Mouse (Mus musculus): Measurements from ENCODE around the gene Fam214b. TPM values are rescaled to one million over a fixed set of nuclear protein-coding genes. Genes with fewer than 3 reads are reported as not detected.
"Not testable (repeated sequence)": the region's sequence is repeated elsewhere in the genome, so short reads cannot be mapped to it uniquely, and the experiment has no call there.

The Fam214b gene
- polyA plus RNA-seq, 1 experiment from 2014 or later = 28.9 TPM

DNA sequence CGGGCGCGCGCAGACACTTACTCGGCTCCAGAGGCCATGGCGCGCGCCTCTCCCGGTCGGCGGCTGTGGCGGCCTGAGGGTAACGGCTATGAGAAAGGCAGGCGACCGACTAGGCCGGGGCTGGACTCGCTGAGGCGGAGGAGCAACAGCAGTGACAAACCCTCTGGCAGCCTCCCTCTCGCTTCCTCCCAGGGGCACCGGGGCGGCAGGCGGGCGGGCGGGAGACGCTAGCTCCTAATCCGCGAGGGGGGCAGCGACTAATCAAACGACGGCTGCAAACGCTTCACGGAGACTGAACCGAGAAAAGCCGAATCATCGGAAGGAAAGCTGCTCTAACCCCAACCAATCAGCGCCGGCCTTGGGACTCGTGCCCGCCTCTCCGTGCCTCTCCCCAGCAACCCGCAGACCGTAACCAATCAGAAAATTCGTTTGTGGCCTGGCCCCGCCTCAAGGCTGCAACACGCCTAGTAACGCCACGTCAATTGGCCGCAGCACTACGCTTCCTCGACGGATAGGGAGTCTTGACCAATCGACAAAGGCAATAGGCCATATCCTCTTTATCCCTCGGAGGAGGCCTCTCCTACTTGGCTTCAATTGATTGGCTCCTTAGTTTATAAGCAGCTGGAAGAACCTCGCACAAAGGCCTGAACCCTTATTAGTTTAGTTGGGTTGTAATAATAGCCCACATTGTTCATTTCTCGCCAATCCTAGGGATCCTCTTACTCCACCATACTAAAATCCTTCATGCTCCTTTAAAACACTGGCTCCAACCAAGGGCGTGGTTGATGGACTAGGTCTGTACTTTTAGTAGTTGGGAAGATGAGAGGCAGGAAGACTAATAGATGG is 45.7 kb downstream of the Fam214b start, which contains the start of gene Vcp:
Vcp (minus strand) TSS at position 367 of the 846 bp plus-strand sequence.
- ATAC-seq = peak; percentile 96
- 2% methylated on average over 54 of the region's 56 CpGs for WGBS (ENCODE audit: insufficient replicate concordance)
- peak within 1 kb of the TSS; percentile 98 for H3K9ac ChIP-seq
- H3K27ac ChIP-seq = peak within 1 kb of the TSS; percentile 100
- not testable (repeated sequence) for H3K27me3 ChIP-seq (replicated peaks); H3K9me3 ChIP-seq (replicated peaks)
- peaks cover 43% of the 10 kb centered on the region for H3K36me3 ChIP-seq
- peak within 1 kb of the TSS; percentile 76 for H3K4me3 ChIP-seq
- peak within 1 kb of the TSS; percentile 83 for H3K4me2 ChIP-seq
- H3K4me1 ChIP-seq = peaks cover 37% of the 10 kb centered on the region

DNA sequence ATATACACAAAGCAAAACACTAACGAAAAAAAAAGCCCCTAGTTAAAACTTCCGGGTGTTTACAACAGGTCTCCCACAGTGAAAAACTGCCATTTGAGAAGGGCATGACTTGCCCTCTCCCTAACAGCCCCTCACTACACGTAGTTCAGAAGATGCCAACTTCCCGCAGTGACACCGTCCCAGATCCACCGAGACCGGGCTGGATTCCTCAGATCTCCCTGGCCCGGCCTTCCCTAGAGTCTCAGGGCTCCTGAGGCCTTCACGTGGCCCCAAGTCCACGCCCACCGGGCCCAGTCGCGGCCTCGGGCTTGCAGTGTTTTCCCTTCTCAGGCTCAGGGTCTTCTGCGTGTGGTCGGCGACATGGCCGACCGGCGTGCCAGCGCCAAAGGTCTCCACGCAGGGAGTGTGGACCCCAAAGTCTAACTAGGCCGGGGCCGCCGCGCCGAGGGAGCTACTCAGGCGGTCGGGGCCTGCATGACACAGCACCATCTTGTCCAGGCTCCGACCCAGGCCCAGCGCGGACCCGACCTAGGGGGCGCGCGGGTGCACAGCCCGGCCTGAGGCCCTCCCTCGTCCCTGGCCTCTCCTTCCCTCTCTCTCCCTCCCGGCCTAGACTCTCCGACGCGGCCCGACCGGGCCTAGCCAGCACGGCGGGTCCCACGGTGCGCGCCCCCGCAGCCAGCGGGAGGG is 46.4 kb downstream of the Fam214b start:
- no peaks in the 10 kb centered on the region for H3K27me3 ChIP-seq (replicated peaks)
- H3K4me1 ChIP-seq = peaks cover 37% of the 10 kb centered on the region
- under 1% methylated on average over 51 of the region's 51 CpGs for WGBS (ENCODE audit: insufficient replicate concordance)
- peak overlapping the region; percentile 83 for H3K4me2 ChIP-seq
- peak overlapping the region; percentile 100 for H3K27ac ChIP-seq
- peak overlapping the region; percentile 98 for H3K9ac ChIP-seq
- peak overlapping the region; percentile 76 for H3K4me3 ChIP-seq
- H3K36me3 ChIP-seq = peaks cover 44% of the 10 kb centered on the region
- H3K9me3 ChIP-seq (replicated peaks) = no peaks in the 10 kb centered on the region
- ATAC-seq = peak; percentile 70

- H3K27me3 ChIP-seq (replicated peaks) = no peaks in the 10 kb centered on the region
- H3K9ac ChIP-seq = peak overlapping the region; percentile 98
- no peak for ATAC-seq
- peak overlapping the region; percentile 83 for H3K4me2 ChIP-seq
- peaks cover 37% of the 10 kb centered on the region for H3K4me1 ChIP-seq
- no peaks in the 10 kb centered on the region for H3K9me3 ChIP-seq (replicated peaks)
- peak overlapping the region; percentile 76 for H3K4me3 ChIP-seq
- H3K36me3 ChIP-seq = peaks cover 54% of the 10 kb centered on the region
- peak overlapping the region; percentile 18; the same call in 1 of the 2 replicates for H3K27ac ChIP-seq
- 73% methylated on average over 2 of the region's 2 CpGs for WGBS (ENCODE audit: insufficient replicate concordance)
Observed at GRCm38 (mm10) chr4:42998022-42998421, 48.0 kb downstream of the Fam214b start.

DNA sequence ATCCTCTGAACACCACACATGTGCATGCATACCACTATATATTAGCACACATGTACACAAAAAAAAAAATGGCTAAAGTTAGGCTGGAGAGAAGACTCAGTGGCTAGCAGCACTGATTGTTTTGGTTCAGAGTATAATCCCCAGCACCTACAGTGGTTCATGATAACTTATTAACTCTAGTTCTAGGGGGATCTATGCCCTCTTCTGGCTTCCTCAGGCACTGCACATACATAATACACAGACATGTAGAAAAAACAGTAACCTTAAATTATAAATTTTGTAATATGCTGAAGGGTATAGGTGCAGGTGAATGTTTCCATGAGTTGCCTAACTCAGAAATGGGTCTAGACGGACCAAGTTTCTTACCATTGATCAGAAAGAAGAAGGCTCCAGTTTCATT is 57.7 kb downstream of the Fam214b start:
- WGBS (ENCODE audit: insufficient replicate concordance) = 78% methylated on average over 1 of the region's 1 CpGs

More for the DNA sequence above, 57.7 kb downstream of the Fam214b start:
- H3K4me3 ChIP-seq = no peak overlapping the region
- H3K9me3 ChIP-seq (replicated peaks) = no peaks in the 10 kb centered on the region
- H3K9ac ChIP-seq = no peak overlapping the region
- peaks cover 99% of the 10 kb centered on the region for H3K36me3 ChIP-seq
- no peaks in the 10 kb centered on the region for H3K4me1 ChIP-seq
- no peak overlapping the region for H3K4me2 ChIP-seq
- ATAC-seq = no peak
- H3K27me3 ChIP-seq (replicated peaks) = no peaks in the 10 kb centered on the region
- no peak overlapping the region for H3K27ac ChIP-seq

Other genes with a start within 250 kb of the Fam214b start
- 0.15 and 0.18 TPM in 2 replicates for gene Fam205a1, start 192.3 kb downstream of the Fam214b start, polyA plus RNA-seq (2016; fragmentation: Nextera tagmentation; extraction: Ambion mirVana)
- gene Gm12394, start 189.4 kb downstream of the Fam214b start, polyA plus RNA-seq (2016; fragmentation: Nextera tagmentation; extraction: Ambion mirVana) = 0.05 and 0.07 TPM in 2 replicates
- gene Fam205c, start 172.0 kb downstream of the Fam214b start, polyA plus RNA-seq (2016; fragmentation: Nextera tagmentation; extraction: Ambion mirVana) = 0.24 and 0.33 TPM in 2 replicates
- 0.18 and 0.26 TPM in 2 replicates for gene Phf24, start 129.6 kb downstream of the Fam214b start, polyA plus RNA-seq (2016; fragmentation: Nextera tagmentation; extraction: Ambion mirVana)
- 0.94 and 1.2 TPM in 2 replicates for gene Dnajb5, start 96.4 kb downstream of the Fam214b start, polyA plus RNA-seq (2016; fragmentation: Nextera tagmentation; extraction: Ambion mirVana)
- gene 1700022I11Rik, start 76.6 kb downstream of the Fam214b start, polyA plus RNA-seq (2016; fragmentation: Nextera tagmentation; extraction: Ambion mirVana) = 0.20 and 0.47 TPM in 2 replicates
- 354 and 366 TPM in 2 replicates for gene Vcp, start 45.7 kb downstream of the Fam214b start, polyA plus RNA-seq (2016; fragmentation: Nextera tagmentation; extraction: Ambion mirVana)
- 12.3 and 13.6 TPM in 2 replicates for gene Fancg, start 35.7 kb downstream of the Fam214b start, polyA plus RNA-seq (2016; fragmentation: Nextera tagmentation; extraction: Ambion mirVana)
- 16.8 and 19.4 TPM in 2 replicates for gene Pigo, start 20.4 kb downstream of the Fam214b start, polyA plus RNA-seq (2016; fragmentation: Nextera tagmentation; extraction: Ambion mirVana)
- 280 and 292 TPM in 2 replicates for gene Stoml2, start 14.5 kb downstream of the Fam214b start, polyA plus RNA-seq (2016; fragmentation: Nextera tagmentation; extraction: Ambion mirVana)
- gene Unc13b, start 12.7 kb upstream of the Fam214b start, polyA plus RNA-seq (2016; fragmentation: Nextera tagmentation; extraction: Ambion mirVana) = 0.91 and 1.2 TPM in 2 replicates
- gene Atp8b5, start 220.9 kb upstream of the Fam214b start, polyA plus RNA-seq (2016; fragmentation: Nextera tagmentation; extraction: Ambion mirVana) = 0.07 and 0.27 TPM in 2 replicates

Measured in liver, embryonic 12.5 days (tissue).